Mouse (Mus musculus): ENCODE measurements around the gene Tedc1. TPM values are rescaled to one million over a fixed set of nuclear protein-coding genes. Genes with fewer than 3 reads are reported as not detected.

Tedc1 gene
- polyA plus RNA-seq, 1 experiment from 2014 or later = 23.6 TPM

DNA sequence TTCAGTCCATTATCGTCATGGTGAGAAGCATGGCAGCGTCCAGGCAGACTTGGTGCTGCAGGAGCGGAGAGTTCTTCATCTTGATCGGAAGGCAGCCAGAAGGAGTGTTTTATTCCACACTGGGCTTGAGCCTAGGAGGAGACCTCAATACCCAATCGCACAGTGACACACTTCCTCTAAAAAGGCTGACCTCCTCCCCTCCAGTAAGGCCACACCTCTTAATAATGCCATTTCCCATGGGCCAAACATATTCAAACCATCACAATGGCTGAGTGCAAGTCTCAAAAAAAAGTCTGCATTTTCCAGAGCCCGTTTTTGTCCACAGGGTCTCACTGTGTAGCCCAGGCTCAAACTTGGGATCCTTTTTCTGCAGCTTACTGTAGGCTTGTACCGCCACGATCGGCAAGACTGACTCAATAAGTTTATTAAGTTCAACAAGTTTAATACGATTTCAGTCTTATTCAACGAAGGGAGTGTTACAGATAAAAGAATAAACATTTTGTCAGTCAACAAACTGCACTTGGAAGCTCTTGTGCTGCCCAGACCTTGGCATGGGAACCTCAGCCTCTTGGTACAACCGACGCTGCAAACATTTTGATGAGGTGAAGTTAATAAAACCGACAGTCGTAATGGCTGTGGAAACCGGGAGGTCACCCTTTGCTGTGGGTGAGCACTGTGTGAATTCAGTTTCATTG, 58.9 kb downstream of the Tedc1 start:
- 84% methylated on average over 16 of the region's 16 CpGs for WGBS
- Histone ChIP-seq H3K9me3 (no peaks in the 10 kb centered on the region), H3K4me3 (no peak overlapping the region), H3K4me2 (no peak overlapping the region), H3K9ac (no peak overlapping the region), H3K27ac (replicated peaks) (no peak overlapping the region), H3K27me3 (no peaks in the 10 kb centered on the region), H3K36me3 (no peaks in the 10 kb centered on the region), H3K4me1 (replicated peaks) (no peaks in the 10 kb centered on the region)
- no peak for ATAC-seq (ENCODE audit: low FRiP score, low read depth)

Other genes with a start within 250 kb of the Tedc1 start
- gene Jag2, start 226.6 kb upstream of the Tedc1 start, polyA plus RNA-seq (2015; fragmentation: Nextera tagmentation; extraction: Ambion mirVana) = 13.7 and 14.4 TPM in 2 replicates
- 52.3 and 60.9 TPM in 2 replicates for gene Nudt14, start 214.3 kb upstream of the Tedc1 start, polyA plus RNA-seq (2015; fragmentation: Nextera tagmentation; extraction: Ambion mirVana)
- 53.0 and 56.6 TPM in 2 replicates for gene Btbd6, start 179.9 kb upstream of the Tedc1 start, polyA plus RNA-seq (2015; fragmentation: Nextera tagmentation; extraction: Ambion mirVana)
- 49.3 and 51.3 TPM in 2 replicates for gene Brf1, start 155.7 kb upstream of the Tedc1 start, polyA plus RNA-seq (2015; fragmentation: Nextera tagmentation; extraction: Ambion mirVana)
- 30.2 and 32.3 TPM in 2 replicates for gene Pacs2, start 141.9 kb upstream of the Tedc1 start, polyA plus RNA-seq (2015; fragmentation: Nextera tagmentation; extraction: Ambion mirVana)
- not detected in 2 replicates for gene Tex22, start 81.9 kb upstream of the Tedc1 start, polyA plus RNA-seq (2015; fragmentation: Nextera tagmentation; extraction: Ambion mirVana)
- gene Mta1, start 58.1 kb upstream of the Tedc1 start, polyA plus RNA-seq (2015; fragmentation: Nextera tagmentation; extraction: Ambion mirVana) = 16.3 and 16.6 TPM in 2 replicates
- 294 and 336 TPM in 2 replicates for gene Crip2, start 16.2 kb upstream of the Tedc1 start, polyA plus RNA-seq (2015; fragmentation: Nextera tagmentation; extraction: Ambion mirVana)
- 29.2 and 34.7 TPM in 2 replicates for gene Crip1, start 10.1 kb upstream of the Tedc1 start, polyA plus RNA-seq (2015; fragmentation: Nextera tagmentation; extraction: Ambion mirVana)
- gene Tmem121, start 29.5 kb downstream of the Tedc1 start, polyA plus RNA-seq (2015; fragmentation: Nextera tagmentation; extraction: Ambion mirVana) = 47.3 and 49.8 TPM in 2 replicates

Measured in hindbrain, embryonic 15.5 days (tissue).